Mouse (Mus musculus) hindlimb bud, embryonic 11.5 days (tissue): ENCODE measurements at regions not wholly inside any gene's neighbourhood (a gene's known extent, or its start where the extent isn't known, plus 50 kb on each side); places are given as distances from the start of the nearest gene placed in this dataset.

Experiments used
- DNase-seq: peaks from one replicate; pipeline ENCODE4 v3.0.0-alpha.2; 2012; ENCODE audit warnings: low read depth, low spot score; ENCODE audit errors: extremely low spot score

DNA sequence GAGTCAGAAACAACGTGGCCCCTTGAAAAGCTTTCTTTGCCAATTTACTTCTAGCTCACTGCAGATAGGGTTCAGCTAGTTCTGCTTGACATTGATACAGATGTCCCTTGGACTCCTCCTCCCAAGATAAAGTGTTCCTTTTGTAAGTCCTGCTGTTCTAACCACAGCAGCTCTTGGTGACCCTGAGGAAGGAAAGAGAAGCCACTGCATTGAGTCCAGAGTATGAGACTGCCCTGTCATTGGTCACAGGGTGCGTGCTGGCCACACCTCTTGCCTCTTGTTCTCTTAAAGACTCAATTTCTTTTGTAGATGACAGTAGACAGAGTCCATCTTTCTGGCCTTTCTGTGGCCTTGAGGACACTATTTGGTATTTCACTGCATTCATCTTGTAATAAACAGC lies 74.7 kb upstream of the Zc3h12c start:
- DNase-seq, result no peak

DNA sequence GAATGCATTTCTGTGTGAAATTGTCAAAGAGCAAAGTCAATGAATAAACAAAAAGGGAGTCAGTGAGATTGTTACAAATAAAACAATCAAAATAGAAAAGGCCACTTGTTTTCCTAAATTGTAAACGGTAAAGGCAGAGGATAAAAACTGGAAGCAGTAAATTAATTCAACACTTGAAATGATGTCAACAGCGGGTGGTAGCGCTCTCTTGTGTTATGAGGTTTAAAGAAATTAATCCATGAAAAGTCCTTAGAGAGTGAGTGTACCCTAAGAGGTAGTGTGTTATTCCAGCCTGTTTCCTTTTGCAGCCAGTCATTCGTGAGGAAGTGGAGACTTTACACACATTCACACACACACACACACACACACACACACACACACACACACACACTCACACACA lies 73.2 kb upstream of the Zc3h12c start:
- no peak for DNase-seq

DNA sequence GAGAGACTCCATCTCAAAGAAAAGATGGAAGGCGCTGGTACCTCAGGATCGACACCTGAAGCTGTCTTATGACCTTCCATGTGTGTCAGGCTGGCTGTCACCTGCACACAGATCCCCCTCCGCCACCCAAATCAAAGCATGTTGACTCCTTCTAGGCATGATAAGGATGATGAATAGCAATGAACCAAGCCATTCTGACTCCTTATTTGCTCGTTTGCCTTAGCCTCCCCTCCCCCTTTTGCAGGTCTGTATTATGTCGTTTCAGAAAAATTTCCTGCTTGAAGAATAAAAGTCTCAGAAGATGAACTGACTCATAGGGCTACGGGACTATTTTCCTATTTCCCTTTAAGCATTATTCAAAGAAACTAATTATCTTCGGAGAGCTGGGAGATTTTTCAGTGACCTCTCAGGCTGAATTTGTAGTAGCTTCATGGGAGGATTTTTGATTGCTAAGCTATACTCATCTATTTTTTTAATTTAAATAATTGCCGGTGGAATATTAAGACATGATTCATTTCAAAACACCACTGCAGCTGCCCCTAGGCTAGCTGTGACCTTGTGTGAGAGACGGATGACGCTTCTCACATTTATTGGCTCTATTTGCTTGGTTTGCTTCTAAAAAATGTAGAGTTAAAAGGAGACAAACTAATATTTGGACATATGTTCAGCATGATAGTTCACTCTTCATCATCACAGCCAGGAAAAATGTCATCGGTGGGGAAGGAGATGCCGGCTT lies 72.4 kb upstream of the Zc3h12c start:
- DNase-seq, result no peak

DNA sequence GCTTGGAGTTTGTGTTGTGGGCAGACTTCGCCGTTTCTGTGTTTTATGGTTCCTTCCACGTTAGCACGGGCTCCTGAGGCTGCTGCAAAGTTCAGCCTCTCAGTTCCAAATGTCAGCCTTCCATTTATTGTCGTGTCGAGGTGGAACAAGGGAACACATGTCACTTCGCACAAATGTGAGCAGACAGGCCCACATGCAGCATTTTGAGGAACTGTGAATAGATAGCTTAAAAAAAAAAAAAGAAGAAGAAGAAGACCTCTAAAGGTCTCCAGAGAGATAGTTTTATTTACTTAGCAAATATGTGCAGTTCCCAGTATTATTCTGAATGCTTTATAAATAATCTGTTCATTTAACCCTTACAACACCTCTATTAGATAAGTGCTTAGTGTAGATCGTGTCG lies 66.4 kb upstream of the Zc3h12c start:
- no peak for DNase-seq

DNA sequence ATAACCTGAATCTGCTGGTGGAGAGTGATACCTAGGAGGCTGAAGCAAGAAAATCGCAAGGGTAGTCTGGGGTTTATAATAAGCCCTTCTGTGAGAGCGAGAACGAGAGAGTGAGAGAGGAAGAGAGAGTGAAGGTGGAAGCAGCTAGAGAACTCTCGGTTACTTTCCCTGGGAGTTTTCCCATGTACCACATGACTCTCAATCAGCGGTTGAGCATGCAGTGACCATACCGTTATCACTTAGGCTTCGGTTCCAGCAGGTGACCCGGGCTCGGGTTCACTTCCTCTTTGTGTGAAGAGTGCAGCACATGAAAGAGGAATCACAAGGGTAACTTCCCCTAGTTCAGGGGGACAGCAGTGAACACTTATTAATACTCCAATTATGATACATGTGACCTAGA lies 61.2 kb upstream of the Zc3h12c start:
- DNase-seq, result no peak

DNA sequence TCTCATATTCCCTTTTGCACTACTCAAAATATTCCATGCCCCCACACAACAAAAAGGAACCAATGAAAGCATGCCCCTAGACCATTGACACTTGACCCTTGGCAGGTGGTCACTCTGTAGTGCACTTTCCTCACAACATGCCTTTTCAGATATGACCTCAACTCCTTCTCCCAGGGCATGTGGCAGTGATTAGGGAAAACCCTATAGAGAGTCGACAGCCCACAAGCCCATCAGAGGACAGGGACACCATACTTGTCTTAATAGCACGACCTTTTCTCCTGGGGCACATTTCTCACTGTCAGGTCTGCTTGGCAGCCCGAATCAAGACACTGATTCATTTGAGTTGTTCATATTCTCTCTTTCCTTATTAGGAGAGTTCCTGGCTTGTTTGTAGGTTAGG lies 57.3 kb upstream of the Zc3h12c start:
- DNase-seq, result no peak

DNA sequence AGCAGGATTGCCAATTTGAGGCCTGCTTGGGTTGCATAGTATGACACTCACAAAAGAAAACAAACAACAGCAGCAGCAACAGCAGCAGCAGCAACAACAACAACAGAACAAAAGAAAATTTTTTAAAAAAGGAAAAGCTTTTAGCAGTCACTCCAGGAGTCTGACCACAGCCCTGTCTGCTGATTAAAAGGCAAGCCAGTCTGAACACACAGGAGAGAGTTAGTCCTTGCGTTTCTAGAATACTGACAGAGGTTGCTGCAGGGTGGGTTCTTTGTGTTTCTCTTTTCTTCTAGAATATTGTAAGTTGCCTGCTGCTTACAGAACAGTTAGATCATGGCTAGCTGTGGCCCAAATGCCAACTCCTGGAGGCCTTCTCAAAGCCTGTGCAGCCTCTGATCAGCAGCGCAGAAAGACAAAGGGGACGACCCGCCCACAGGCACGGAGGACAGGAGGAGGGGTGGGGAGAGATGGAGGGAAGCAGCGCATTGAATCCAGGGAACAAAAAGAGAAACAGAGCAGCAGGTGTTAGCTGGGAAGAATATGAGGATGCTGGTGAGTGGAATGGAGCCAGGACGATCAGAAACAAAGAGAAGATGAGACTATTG lies 55.2 kb upstream of the Zc3h12c start:
- DNase-seq, result no peak
